Mouse (Mus musculus) liver (tissue): ENCODE measurements at regions not wholly inside any gene's neighbourhood (a gene's known extent, or its start where the extent isn't known, plus 50 kb on each side); places are given as distances from the start of the nearest gene placed in this dataset.

ENCODE experiments used
- DNase-seq: peaks from one replicate; pipeline ENCODE4 v3.0.0-alpha.2; 2020; ENCODE audit warnings: mixed read lengths

DNA sequence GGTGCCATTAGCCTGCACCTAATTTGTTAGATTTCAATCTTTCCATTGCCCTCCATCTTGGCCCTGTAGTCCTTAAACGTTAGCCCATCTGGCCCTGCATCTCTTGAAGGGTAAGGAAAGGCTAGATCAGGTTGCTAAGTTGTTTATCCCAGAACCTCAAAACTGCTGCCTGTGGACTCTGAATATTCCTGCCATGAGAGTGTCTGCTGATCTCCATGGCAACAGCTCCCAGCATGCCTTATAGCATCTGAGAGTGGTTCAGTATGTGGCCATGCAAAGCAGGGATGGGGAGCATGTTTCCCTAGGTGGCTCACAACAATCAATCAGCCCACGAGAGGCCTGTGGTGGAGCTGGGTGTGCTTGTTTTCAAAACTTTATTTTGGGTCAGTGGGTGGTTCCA is 346.3 kb downstream of the Rps24 start:
- no peak for DNase-seq

GRCm38 (mm10) chr14:24838219-24838618 is 351.3 kb downstream of the Rps24 start:
- DNase-seq, result no peak

GRCm38 (mm10) chr14:24839056-24839455 is 352.1 kb downstream of the Rps24 start:
- DNase-seq, result no peak

- no peak for DNase-seq
These were observed 355.0 kb downstream of the Rps24 start for GRCm38 (mm10) chr14:24841715-24842496.

GRCm38 (mm10) chr14:24843626-24844025 is 356.7 kb downstream of the Rps24 start:
- DNase-seq, result no peak

GRCm38 (mm10) chr14:24850491-24850890 is 363.6 kb downstream of the Rps24 start:
- DNase-seq, result no peak

GRCm38 (mm10) chr14:24854459-24854858 is 367.5 kb downstream of the Rps24 start:
- no peak for DNase-seq

- DNase-seq, result no peak
These were observed 375.2 kb downstream of the Rps24 start for GRCm38 (mm10) chr14:24862171-24862570.

DNA sequence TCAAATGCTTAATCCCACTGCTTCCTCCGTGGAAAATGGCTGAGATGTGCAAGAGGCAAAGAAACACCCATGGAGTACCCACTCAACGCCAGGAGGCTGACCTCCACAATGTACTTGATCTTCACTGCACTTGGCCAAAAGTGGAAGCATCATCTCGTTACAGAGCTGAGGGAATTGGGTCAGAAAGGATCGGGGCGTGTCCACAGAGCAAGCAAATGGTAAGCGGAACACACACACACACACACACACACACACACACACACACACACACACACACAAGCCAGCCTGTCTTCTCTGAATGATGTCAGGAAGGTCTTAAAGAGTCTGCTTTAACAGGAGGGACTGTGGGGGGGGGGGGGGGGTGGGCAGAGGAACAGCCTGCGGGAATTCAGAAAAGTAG is 375.7 kb downstream of the Rps24 start:
- DNase-seq, result no peak

GRCm38 (mm10) chr14:24863116-24863515 is 376.2 kb downstream of the Rps24 start:
- no peak for DNase-seq

DNA sequence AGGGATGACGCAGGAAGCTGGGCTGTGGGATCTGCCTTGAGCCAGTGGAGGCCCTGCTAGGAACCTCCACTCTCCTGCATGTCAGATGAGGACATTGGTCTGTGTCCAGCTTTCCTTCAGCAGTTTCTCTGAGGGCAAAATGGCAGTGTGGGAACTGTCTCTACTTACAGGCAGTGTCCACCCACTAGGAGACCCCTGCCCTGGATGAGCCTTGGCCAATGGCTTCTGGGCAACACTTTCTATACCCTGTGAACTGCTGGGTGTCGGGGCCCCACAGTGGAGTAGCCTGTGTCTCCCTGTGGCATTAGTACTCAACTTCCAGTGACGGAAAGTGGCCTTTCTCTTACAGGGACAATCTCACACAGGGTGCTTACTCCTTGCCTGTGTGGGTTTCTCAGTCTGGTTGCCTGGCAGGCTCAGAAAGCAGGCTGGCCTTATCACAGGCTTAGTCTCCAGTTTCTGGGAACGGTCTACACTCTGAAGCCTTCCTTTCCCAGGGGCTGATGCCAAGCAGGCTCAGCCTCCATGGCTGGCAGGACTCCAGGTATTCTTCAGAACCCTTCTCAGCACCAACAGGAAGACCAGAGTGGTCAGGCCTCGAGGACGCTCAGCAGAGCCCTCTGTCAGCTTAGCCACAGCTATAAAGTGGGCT is 378.8 kb downstream of the Rps24 start:
- DNase-seq, result no peak

DNA sequence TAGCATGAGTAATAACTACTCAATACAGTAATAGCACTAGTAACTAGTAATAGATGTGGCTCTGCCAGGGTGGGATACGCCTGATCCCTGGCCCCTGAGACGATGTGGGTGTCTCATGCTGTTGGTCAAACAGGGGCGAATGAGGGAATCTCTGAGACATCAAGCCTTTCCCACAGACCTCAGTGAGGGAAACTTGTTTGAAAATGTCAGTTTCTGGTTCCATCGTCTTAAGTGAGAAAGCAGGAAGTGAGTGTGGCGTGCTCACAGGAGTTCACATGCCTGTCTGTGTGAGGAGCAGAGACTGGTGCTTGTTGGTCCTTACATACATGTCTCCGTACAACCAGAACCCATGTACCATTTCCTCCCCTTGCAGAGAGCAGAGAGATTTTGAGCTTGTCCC is 380.9 kb downstream of the Rps24 start:
- no peak for DNase-seq

DNA sequence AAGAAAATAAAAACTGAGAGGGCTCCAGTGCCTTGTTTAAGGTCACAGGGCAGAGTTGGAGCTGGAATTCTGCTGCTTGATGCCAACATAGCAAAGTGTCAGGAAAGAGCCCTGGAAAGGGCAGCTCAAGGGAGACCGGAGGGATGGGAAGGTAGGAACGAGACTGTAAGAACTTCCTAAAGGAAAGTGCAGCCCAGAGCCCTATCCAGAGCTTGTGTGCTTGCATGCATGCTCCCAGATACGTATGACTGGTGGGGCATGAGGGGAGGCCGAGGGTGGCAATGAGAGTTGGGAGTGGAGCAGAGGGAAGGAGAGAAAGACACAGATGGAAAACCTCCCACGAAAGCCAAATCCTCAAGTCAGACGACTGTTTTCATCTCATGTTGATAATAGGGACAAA is 381.8 kb downstream of the Rps24 start:
- no peak for DNase-seq

GRCm38 (mm10) chr14:24870246-24870645 is 383.3 kb downstream of the Rps24 start:
- no peak for DNase-seq

DNA sequence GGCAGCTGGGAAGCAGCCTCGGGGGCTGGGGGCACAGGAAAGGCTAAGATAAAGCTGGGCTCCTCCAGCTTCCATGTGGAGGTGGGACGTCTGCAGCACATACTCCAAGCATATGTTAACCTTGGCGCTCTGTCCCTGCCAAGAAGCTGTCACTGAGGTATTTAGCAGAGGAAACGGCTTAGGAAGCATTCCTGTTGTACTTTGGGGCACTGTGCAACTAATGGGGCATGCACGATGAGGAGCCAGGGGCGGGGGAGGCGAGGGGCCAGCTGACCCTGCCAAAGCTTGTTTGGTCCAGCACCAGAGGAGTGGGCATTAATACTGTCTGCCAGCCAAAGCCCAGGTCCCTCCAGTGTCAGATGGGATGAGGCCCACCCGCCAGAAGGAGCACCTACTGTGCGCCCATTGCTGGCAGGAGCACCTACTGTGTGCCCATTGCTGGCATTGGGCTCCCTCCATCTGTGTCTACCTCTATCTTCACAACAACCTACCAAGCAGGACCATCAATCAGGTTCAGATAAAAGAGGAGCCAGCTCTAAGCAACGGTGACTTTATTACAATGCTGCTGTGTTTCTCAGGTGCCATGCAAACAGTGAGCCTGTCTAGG is 384.6 kb downstream of the Rps24 start:
- DNase-seq, result no peak

GRCm38 (mm10) chr14:24872931-24873330 is 386.0 kb downstream of the Rps24 start:
- no peak for DNase-seq

GRCm38 (mm10) chr14:24873406-24873805 is 386.5 kb downstream of the Rps24 start:
- no peak for DNase-seq

DNA sequence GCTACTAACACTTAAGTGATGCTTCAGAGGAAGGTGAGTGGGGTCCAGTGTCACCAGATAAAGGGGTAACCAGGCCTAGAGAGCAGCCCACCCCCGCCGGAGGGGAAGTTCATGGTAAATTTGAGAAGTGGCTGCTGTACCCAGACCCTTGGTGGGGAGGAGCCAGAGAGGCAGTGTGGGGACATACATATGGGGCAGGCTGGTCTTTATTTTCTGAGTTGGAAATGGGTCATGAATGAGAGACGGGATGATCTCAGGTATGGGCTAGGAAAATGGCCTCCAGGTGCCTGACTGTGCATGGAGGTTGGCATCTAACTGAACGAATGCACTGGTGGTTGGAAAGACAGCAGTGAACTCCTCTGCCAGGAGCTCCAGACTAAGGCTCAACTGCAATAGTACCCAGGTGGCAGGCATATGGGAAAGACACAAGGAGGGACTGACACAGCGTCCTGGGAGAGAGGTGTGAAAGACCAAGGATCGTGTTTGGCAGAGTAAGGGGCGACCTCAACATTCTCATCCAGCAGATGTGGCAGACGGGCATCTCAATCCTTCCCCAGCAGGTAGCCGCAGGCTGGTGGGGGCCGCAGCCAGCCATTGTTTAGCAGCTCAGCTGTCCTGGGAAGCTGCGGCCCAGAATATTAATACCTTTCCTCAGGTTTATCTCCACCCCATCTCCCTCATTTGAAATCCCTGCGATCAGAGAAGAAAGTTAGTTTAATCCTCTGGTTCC is 387.7 kb downstream of the Rps24 start:
- no peak for DNase-seq

DNA sequence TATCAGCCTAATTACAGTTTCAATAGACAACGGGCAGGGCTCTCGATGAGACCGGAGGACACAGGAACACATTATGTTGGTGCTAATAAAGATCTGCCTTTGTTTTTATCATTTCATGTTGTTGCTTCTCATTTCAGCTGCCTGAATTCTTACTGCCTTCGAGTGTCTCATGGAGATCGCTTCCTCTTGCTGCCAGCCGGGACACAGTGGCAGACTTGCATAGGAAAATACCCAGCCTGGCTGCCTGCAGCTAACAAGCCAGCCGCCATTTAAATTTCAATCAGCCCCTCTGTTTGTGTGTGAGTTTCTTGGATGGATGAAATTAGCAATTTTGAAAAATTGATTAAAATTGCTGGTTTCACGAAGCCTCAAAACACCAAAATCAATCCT is 388.2 kb downstream of the Rps24 start:
- no peak for DNase-seq

DNA sequence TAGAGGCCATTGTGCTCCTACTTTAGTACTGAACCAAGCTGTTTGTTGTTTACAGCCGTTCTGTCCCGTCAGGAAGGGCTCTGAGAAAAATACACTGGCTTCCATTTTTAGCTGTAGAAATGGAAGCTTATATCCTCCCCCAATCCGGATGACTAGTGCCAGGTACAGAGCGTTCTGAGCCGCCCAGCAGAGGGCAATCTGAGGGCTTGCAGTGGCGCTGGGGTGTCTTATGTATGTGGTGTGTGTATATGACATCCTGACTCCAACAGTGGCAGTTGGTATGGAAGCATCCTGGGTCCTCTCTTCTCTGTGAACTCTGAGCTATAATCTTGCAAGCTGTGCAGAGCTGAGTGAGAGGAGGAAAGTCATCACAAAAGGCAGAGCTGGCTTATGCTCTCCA is 389.0 kb downstream of the Rps24 start:
- no peak for DNase-seq

GRCm38 (mm10) chr14:24876508-24876907 is 389.6 kb downstream of the Rps24 start:
- DNase-seq, result no peak

DNA sequence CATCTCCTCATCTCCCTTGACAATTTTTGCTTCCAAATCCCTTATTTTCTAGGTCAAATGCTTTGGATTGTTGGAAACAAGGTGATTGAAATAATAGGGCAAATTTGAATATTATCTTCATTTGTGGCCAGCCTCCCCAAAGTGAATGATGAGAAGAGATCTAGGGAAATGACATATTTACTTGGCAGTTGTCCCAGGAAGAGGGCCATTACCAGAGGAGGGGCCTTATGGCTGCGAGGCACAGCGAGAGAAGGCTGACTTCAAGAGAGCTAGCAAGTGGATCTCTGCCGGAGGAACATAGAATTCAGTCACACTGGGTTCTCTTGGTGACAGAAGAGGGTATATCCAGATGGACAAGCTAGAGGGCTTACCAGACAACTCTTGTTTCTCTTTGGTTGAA is 390.9 kb downstream of the Rps24 start:
- DNase-seq, result no peak

DNA sequence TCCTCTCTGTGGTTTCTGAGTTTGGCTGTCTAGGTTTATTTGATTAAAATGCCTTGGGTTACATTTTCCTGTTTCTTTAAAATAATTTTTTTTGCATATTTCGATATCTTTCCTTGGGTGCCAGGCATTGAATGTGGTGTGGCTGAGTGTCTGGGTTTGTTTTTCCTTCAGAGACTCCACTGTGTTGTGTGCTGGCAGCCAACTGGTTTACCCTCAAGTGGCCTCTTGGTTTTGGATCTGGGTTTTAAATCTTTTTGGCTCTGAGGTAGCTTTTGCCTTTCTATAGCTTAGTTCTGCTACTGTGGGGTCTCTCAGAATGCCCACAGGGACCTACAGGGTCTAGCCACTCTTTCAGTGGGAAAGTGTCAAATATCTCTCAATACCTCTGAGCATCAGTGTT is 399.2 kb downstream of the Rps24 start:
- no peak for DNase-seq
